Mouse (Mus musculus): ENCODE measurements at regions not wholly inside any gene's neighbourhood (a gene's known extent, or its start where the extent isn't known, plus 50 kb on each side); places are given as distances from the start of the nearest gene placed in this dataset.

DNA sequence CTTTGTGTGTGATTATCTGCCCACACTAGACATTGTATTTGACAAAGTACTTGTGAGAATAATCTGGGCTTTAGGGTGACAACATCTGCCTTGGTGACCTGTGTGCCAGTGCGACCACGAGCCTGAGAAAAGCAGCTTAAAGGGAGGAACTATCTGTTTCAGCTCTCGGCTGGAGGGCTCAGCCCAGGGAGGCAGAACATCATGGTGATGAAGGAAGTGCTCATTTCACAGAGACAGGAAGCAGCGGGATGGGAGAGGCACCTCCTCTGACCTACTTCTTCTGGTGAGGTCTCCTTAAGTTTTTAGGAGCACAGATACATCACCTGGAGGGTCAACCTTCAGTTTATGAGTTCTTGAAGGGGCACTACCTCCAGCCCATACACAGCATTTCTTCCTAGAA lies 89.8 kb downstream of the Kif26a start:
- no peak for DNase-seq

DNA sequence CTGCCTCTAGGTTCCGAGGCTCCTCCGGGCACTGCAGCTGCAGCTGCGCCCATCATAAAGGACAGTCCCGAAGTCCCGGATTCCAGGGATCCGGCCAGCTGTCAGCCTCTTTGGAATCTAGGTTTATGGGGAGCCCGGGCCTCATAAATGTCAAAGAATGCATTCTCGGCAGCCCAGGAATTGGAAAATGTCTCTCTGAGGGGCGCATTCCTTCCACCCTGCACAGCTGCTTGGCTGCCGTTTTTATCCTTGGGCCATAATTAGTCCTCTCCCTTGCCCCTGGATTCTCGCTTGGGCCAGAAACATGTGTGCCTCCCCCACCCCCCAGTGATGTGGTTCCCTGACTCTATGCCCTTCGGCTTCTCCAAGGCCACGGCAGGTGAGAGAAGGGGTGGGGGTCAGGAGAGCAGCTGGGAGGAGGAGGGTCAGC lies 91.1 kb downstream of the Kif26a start:
- no peak for DNase-seq

DNA sequence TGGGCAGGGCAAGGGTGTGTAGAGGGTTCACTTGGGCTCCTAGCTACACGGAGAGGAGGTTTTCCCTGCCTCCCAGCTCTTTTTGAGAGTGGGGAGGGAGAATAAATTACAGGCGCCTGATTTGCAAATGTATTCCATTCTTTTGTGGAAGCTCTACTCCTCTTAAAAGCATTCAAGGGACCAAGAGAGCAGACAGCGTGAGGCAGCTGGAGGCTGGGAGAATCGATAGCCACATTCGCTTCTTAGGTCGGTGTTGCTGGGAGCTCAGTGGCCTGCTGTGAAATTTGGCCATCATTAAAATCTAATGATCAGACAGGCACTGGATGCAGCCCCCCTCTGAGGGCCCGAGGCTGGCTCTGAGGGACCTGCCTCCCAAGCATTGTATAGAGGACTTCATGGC lies 92.8 kb downstream of the Kif26a start:
- no peak for DNase-seq

DNA sequence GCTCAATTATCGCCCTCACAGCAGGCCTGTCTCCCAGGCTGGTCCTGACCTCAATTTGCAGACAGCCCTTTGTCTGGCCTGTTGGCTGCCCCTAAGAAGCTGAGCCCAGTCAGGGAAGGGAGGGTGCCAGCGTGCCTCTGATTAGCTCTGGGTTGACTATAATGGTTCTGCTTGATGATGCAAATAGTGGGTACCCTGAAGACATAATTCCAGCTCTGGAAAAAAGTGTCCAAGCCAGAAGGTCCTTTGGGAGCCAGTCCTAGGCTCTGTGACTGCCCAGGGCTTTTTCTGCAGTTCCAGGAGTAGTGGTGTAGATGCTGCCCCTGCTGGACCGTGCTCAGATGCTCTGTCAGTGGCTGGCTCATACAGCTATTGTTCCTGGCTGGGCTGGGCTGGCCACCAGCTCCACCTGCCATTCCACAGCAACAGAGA lies 95.7 kb downstream of the Kif26a start:
- DNase-seq: no peak

DNA sequence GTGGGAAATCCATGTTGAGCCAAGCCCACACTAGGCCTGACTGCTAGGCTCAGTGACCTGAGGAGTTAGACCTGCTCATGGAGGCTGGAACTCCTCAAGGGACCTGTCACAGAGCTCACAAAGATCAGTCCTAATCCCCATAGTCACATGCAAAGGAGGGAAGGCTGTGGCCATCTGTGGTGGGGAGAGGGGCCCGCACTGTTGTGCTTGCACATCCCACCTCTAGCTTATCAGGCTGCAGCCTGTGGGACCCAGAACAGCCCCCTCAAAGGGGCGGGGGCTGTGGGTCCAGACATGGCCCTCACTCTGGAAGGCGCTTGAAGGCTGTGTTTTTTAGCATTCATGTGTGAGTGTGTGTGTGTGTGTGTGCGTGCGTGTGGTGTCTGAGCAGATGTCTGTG lies 97.2 kb downstream of the Kif26a start:
- DNase-seq: no peak

DNA sequence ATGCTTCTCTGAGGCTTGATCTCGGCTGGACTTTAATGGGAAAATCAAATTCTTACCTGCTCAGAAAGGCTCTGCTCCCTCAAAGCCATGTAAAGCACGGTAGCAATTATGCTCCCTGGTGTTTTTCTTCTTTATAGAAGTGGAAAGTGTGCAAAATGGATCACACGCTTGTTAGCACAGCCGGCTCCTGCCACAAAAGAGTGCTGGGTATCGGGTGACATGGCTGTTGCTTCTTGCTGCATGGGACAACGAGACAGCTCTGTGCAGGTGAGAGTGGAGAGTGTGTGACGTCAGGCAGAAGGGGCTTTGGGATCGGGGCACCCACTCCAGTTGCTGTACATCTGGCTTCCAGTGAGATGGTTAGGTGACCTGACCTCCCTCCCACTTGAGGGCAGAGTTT lies 104.9 kb downstream of the Kif26a start:
- DNase-seq: no peak

DNA sequence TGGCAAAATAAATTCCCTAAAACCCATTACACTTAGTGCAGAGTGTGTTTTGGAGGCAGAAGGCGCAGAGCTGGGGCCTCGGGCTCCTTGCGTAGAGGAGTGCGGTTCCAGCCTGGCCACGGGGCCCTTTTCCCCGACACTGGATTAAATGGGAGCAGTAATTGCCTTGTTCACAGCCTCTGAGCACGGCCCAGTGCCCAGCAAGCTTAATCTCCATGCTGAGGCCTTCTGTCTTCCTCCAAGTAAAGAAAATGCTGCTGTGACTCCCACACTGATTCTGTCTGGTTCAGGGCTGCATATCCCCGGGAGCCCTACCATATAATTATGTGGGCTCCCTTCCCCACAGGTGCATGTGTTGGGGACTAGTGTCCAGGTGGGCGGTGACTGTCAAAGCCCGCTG lies 107.5 kb downstream of the Kif26a start:
- no peak for DNase-seq

DNA sequence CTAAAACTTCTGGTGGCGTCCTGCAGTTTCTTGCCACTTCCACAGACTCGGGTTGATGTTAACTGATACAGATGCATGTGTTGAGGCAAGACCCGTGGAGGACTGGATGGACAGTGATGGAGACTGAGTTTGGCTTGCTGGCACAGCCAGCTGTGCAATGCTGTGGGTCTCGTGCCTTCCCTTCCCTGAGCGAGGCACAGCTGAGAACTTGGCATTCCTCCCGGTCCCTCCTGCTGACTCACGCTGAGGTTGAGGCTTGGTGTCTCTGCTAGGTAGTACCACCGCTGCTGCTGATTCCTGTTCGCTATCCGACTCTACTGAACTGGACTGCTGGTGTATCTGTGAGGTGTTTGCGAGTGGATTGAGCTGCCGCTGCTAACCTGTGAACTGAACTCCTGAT lies 109.2 kb downstream of the Kif26a start:
- no peak for DNase-seq

DNA sequence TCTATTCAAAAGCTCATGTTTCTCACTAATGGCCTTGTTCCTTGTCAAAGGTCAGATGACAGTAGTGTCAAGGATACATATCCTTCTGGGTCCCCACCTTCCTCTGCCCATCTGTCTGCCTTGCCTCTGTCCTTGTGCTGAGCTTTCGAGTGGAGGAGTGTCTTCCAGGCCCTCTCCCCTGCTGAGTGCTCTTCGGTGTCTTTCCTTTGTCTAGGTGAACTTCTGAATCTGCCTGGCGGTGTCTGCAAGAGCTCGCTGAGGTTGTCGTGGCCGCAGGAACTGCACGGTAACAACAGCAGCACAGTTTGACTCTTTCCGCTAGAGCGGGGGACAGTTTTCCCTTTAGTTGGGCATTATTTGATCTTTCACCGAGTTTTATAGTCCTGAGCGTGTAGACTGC lies 111.7 kb downstream of the Kif26a start:
- no peak for DNase-seq

DNA sequence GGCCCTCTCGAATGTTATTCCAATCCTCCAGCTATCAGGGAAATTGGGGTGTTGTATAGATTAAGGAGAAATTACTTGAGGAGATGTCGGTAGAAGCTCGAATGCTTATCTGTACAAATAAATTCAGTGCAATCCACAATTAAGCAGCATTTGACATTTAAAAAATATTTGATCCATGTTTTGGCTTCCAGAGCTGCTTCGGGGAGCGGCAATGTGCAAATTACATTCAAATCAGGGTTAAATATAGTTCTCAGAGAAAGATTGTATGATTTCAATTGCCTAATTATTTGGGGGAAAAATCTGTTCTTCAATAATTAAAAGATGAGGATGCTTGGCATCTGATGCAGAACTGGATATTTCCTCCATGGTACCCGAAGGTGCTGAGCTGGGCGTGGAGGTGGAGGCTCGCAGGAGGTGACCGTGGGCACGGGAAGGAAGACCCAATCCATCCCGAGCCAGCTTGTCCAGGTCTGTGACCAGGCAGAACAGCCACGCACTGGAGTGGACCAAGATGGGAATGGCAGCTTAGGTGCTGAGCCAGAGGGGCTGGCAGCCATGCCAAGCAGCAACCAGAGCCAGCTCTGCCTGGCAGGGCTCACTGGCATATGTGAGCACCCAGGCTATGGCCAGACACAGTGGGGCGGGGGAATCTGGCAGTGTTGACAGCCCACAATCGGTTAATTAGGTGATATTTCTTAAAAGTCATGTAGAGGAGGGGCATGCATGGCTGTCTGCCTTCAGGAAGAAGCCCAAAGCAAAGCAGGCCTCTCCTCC lies 117.5 kb downstream of the Kif26a start:
- peak; percentile 79 to 82 for DNase-seq

DNA sequence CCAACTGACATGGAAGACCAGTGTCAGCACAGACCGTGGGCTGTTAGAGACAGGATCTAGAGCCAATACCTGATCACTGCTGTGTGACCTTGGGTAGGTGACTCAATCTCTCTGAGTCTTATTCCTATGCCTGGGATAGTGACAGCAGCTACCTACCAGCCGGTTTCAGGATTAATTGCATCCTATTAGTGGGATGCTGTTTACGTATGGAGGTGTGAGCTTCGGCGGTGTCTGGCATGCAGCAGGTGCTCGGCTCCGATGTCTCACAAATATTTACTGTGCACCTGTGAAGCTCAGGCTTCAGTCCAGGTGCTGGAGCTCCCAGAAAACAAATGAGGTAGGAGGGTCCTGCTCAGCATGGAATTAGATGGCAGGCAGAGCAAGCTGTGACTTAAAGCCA lies 118.2 kb downstream of the Kif26a start:
- DNase-seq: no peak

DNA sequence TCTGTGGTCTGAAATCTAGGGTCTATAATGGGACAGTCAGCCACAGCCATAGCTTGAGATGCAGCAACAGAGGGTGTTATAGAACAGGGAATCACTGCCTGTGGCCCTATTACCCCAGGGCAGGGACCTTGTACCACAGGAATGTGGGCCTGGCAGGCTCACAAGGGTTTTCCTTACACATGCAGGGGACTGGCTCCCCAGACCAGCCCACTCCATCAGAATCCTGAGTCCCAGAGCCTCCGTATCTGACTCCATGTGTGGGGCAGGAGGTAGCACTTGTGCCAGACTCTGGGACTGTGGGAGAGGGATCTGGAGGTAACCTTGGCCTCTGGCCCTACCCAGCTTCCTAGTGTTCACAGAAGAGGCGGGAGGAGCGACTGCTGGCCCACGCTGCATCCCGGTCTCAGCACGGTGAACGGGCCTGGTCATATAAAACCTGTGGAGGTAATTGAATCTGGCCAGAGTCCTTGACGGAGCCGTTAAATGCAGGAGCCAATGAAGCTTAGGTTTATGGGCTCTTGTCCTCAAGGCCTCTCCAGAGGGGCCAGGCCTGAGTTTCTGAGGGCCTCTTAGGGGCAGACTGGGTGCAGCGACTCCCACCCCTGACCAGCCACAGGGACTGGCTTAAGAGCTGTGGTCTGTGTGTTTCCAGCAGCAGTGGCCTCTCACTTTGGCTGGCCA lies 119.4 kb downstream of the Kif26a start:
- no peak for DNase-seq

DNA sequence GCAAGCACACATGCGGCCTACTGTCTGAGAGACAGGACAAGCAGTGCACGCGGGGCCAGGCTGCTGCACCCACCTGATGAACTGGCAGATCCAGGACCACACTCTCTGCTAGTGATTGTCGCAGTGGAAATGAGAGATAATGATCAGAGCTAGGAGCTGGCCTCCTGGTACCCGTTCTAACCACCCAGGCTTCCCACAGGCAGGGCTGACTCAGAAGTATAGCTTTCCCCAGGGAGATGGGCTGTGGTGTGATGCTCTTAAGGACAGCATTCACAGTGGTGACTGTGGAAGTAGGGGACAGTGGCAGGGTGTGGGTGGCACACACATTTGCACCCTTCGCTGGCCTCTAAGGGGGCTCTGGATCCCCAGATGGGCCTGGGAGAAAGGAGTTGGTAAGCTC lies 128.0 kb downstream of the Kif26a start:
- no peak for DNase-seq

DNA sequence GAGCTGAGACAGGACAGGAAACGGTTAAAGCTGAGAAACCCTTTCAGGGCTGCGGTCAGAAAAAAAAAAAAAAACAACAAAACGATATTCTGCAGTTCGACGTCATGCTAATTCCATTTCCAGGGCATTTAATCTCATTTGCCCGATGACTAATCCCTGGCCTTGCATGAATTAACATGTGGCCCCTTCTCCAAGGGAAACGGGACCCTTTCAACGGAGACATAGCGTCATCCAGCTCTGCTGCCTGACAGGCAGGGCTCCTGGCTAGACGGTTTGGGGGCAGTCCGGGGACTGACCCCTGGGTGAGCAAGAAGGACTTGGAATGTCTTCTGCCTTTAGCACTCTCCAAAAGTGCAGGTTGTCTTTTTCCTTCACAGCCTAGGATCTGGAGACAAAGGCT lies 128.7 kb downstream of the Kif26a start:
- no peak for DNase-seq

DNA sequence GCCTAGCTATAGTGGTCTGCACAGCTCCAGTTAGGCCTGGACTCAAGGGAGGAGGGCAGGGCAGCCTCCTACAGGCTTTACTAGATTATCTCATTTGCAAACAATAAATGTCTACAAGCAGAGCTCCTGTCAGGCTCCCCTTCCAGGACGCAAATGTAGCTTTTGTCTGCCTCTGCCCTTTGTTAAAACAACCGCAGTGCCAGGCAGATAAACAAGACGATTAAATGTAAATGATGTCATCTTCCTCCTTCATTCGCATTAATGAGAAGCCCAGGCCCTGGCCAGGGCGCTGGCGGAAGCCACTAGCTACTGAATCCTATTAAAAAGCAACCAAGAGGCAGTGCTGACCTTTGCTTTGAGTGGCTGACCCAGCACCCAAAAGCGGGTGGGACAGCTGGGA lies 130.6 kb downstream of the Kif26a start:
- no peak for DNase-seq

DNA sequence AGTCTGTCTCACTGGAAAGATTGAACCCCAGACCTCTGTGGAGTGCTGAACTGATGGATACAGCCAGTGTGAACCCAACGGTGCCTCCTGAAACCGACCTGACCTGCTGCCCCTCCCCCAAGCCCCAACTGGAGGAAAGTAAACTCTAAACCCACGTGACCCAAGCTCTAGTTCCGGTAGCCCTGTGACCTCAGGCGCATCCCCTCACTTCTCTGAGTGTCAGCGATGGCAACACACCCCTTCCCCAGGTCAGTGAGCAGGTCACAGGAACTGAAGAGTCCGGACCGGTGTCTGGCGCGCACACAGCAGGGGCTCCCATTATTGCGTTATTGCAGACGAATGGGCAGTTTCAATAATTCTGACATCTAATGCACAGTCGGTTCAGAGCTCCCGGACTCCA lies 131.5 kb downstream of the Kif26a start:
- no peak for DNase-seq

DNA sequence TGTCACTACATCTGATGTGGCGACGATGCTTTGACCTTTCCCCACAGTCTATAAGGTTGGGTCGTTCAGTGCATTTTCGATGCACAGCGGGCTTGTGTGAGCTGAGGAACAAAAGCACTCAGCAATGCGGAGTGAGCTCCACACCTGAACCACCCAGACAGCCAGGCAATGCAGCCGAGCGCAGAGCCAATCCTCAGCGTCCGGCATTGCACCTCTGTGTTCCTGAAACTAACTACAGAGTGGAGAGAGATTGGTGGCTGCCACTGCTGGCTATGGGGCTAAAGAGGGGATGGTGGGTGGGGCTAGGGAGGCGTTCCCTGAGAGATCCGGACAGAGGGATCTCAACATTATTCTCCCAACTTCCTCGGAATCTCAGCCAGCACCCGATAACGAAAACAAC lies 139.1 kb downstream of the Kif26a start:
- no peak for DNase-seq

DNA sequence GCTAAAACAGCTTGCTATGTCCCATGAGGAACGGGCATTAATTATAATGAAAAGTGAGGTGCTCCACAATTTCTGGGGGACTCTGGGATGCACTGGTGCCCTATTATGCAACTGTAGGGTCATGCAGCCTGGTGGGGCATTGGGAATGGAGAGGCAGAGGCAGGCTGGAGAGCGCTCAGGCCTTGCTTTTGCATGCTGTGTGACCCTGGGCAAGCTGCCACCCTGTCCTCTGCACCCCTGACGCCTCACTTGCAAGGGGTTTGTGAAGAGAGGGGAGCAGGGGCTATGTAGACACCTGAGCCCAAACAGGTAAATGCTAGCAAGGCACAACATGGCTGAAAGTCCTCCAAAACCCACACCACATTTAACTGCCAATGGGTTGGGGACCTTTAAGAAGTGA lies 142.8 kb downstream of the Kif26a start:
- no peak for DNase-seq

DNA sequence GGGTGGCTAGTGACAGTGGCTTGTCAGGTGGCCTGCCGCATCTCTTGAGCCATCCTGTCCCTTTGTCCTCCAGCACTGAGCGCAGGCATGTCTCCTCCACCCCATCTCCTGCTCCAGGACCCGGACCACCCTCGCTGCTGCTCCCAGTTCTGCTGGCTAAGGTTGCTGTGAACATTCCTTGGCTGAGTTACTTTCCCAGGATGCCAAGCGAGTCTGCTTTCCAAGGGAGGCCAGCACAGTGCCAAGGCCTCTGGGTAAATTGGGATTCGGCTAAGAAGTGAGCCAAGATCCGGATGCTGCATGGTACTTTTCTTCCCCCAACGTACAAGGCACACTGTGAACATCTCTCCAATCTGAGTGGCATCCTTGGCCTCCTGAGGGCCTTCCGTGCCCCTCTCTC lies 144.3 kb downstream of the Kif26a start:
- peak; percentile 14 to 16 for DNase-seq

DNA sequence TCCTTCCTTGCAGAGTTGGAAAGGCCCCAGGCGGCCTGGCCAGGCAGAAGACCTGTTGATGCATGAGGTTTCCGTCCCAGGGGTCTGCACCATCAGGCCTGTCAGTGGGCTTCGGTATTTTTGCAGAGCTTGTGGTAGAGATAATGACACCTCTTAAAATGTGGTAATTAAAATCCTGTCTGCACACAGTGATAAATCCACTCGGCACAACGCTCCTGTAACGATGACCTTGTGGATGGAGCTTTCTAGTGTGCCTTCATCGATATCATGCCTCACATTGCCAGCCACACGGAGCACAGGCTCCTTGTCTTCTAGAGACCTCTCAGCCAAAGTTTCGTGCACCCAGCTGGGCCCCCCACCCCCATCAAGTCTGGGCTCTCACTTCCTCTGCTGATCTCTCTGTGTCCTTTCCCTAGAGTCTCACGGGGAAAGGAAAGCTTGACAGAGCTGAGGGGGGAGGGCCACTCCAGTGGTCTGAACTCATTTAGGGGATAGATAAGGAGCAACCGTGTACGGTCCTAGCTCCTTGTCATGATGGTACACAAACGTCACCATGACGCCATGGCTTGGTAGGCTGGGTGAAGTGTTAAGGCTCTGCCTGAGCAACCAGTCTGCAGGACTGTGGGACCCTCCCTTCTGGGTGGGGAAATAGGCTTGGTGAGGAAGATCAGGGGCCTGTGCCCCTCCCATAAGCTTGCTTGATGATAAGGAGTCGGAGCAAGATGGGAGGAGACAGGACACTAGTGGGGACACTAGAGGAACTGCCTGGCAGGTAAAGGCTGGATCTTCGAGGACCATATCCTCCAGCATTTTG lies 145.9 kb downstream of the Kif26a start:
- no peak for DNase-seq

DNA sequence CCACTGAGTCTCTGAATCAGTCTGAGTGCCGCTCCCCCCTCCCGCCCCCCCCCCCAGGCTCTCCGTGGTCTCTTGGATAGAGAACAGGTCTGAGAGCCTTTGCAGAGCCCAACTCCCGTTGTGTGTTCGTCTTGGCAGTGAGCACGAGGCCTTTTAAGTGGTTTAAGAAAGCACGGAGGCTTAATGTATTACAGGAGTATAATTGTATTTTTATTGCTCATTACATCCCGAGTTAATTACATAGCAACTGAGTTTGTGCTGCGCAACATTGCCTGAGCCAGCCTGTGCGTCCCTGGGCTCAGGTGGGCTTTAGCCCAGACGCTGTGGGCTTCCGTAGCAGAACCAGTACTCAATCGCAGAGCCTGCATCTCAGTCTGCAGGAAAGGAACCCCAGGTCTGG lies 147.1 kb downstream of the Kif26a start:
- no peak for DNase-seq

DNA sequence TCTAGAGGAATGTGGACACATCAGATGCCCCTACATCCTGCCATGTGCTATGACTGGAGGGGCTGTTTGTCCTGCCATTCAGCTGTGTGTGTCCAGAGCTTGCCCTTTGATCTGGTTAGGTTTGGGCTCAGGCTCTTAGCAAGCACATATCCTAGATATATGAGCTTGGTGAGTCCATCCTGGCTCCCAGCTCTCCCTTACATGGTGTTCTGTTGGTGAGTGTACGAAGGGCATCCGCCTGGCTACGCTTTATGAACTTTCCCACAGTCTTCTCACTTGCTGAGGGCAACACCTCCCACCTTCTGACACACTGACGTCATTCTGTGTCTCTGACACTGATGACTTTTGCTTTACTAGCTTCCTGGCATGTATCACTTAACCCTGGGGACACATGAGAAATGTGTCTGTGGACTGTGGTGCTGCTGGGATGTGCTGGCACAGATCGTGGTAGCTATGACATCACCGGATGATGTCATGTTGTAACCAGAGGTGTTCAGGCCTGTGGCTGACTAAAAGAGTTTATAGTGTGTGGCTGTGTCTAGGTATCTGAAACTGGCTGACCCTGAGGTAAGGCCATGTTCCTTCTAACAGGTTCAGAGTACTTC lies 149.4 kb downstream of the Kif26a start:
- DNase-seq: no peak

DNA sequence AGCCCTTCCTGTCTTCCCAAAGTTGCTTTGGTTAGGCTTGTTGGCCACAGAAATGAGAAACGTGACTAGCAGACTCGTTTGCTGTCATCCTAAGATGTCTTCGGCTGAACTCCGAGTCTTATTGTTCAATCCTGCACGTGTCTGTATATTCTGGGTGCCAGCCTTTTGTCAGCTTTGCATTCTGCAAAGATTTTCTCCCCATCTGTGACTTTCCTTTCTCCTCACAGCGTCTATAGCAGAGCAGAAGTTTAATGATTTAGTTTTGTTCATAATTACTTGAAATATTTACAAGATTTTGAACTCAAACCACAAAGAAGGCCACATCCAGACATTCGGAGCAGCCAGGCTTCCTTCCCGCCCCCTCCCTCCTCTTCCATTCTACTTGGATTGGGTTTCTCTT lies 152.5 kb downstream of the Kif26a start:
- no peak for DNase-seq
